Mouse (Mus musculus) bone marrow, adult 2 months (tissue): ENCODE measurements around the gene Arhgap15. TPM values are rescaled to one million over a fixed set of nuclear protein-coding genes. Genes with fewer than 3 reads are reported as not detected.

Experiments
- H3K27ac ChIP-seq: fragments of 200-500 bp; 2 replicates; pipeline ENCODE4 v1.5.1; 2012; ENCODE audit warnings: low read depth, mild to moderate bottlenecking, control low read depth, inconsistent platforms, low read length; ENCODE audit not compliant: control insufficient read depth, poor library complexity, insufficient read depth
- H3K4me1 ChIP-seq: fragments of 200-500 bp; 2 replicates; pipeline ENCODE4 v1.6.1; 2011; ENCODE audit warnings: low read length; ENCODE audit not compliant: control insufficient read depth, insufficient read depth
- H3K4me3 ChIP-seq: fragments of 200-500 bp; replicated peaks from 2 replicates; pipeline ENCODE3; 2011; ENCODE audit warnings: mild to moderate bottlenecking, low read depth, low read length, control low read depth; ENCODE audit not compliant: control insufficient read depth
- CTCF ChIP-seq: fragments of 200-500 bp; IDR thresholded peaks from 2 replicates; pipeline ENCODE4 v1.5.1; 2011; ENCODE audit warnings: low read length, control low read depth; ENCODE audit not compliant: control insufficient read depth, insufficient read depth
- POLR2A ChIP-seq: fragments of 200-500 bp; IDR thresholded peaks from 2 replicates; pipeline ENCODE4 v1.6.1; 2011; ENCODE audit warnings: low read depth, mild to moderate bottlenecking, control low read depth, low read length, borderline replicate concordance; ENCODE audit not compliant: control insufficient read depth
- WGBS: fragments of 180-500 bp; shearing (Covaris S2); methylation state at CpG from one replicate; pipeline ENCODE4 v1.1.7; 2018; 5-methylcytosine and 5-hydroxymethylcytosine counted together
- polyA plus RNA-seq: library from polyadenylated mRNA; stranded (reverse); fragments of >200 nt; gene quantifications from 2 replicates; pipeline ENCODE4 v1.2.4, GENCODE M21; 2011; ENCODE audit warnings: low replicate concordance; ENCODE audit not compliant: missing spikeins, insufficient read depth, insufficient read length

The Arhgap15 gene
- polyA plus RNA-seq, 1 experiment, result 14.5 TPM

GRCm38 (mm10) chr2:44438070-44438469 lies 689.4 kb downstream of the Arhgap15 start:
- TF ChIP-seq CTCF, result no peak
- no peak for TF ChIP-seq POLR2A
- no peaks in the 10 kb centered on the region for H3K4me1 ChIP-seq
- H3K4me3 ChIP-seq, result no peak overlapping the region
- WGBS, result 90% methylated on average over 1 of the region's 1 CpGs
- H3K27ac ChIP-seq, result no peak overlapping the region

DNA sequence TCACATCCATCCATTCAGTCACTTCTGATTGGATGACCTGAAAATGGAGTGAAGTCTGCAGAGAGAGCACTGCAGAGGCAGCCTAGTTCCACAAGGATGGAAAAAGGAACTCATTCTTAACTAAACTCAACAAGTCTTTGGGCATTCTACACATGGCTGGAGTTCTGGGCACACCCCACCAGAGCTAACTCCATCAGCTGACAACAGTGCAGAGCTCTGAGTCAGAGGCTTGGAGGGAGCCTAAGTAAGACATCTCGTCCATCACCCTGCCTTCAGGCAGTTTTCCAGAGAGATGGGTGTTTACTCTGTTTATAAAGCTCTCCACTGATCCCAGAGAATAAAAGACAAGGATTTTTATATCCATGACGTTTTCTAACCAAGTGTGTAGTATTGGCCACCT lies 696.3 kb downstream of the Arhgap15 start:
- TF ChIP-seq CTCF (no peak), POLR2A (no peak)
- Histone ChIP-seq H3K27ac (no peak overlapping the region), H3K4me1 (no peaks in the 10 kb centered on the region), H3K4me3 (no peak overlapping the region)
- WGBS, result 75% methylated on average over 2 of the region's 2 CpGs

Other genes with a start within 250 kb of the Arhgap15 start
- gene Kynu, start 193.5 kb upstream of the Arhgap15 start, polyA plus RNA-seq, result 4.5 TPM in 1 of 2 replicates, not detected in the other